Mouse (Mus musculus) midbrain, postnatal 0 days (tissue): ENCODE data around the gene Greb1. TPM values are rescaled to one million over a fixed set of nuclear protein-coding genes. Genes with fewer than 3 reads are reported as not detected.

Experiments
- ATAC-seq: fragments of 200-750 bp; cut with Nextera tagmentation; 2 replicates; pipeline ENCODE4 v1.8.0; 2017; ENCODE audit warnings: moderate number of reproducible peaks, mild to moderate bottlenecking, moderate TSS enrichment, moderate library complexity; ENCODE audit not compliant: low FRiP score
- DNase-seq: peaks from one replicate; pipeline ENCODE4 v3.0.0-alpha.2; 2015; ENCODE audit warnings: low spot score
- H3K27ac ChIP-seq: fragments of 300-500 bp; sonication (generic); 2 replicates; pipeline ENCODE4 v1.5.1; 2014; ENCODE audit warnings: low read depth, mild to moderate bottlenecking, low read length, mixed read lengths
- H3K27me3 ChIP-seq: fragments of 300-500 bp; sonication (generic); 2 replicates; pipeline ENCODE4 v1.6.1; 2014; ENCODE audit warnings: low read length, control low read depth, mixed read lengths; ENCODE audit not compliant: insufficient read depth
- H3K36me3 ChIP-seq: fragments of 300-500 bp; sonication (generic); 2 replicates; pipeline ENCODE4 v1.6.1; 2014; ENCODE audit warnings: low read length, control low read depth, mixed read lengths; ENCODE audit not compliant: insufficient read depth
- H3K4me1 ChIP-seq: fragments of 300-500 bp; sonication (generic); 2 replicates; pipeline ENCODE4 v1.6.1; 2014; ENCODE audit warnings: mild to moderate bottlenecking, control low read depth, antibody characterized with exemption, low read length, mixed read lengths; ENCODE audit not compliant: insufficient read depth
- H3K4me2 ChIP-seq: fragments of 300-500 bp; sonication (generic); 2 replicates; pipeline ENCODE4 v1.6.1; 2014; ENCODE audit warnings: low read depth, mild to moderate bottlenecking, low read length, mixed read lengths; ENCODE audit not compliant: poor library complexity, severe bottlenecking
- H3K4me3 ChIP-seq: fragments of 300-500 bp; sonication (generic); 2 replicates; pipeline ENCODE4 v1.5.1; 2014; ENCODE audit warnings: low read depth, mild to moderate bottlenecking, low read length, moderate library complexity
- H3K9ac ChIP-seq: fragments of 300-500 bp; sonication (generic); replicated peaks from 2 replicates; pipeline ENCODE4 v1.6.1; 2014; ENCODE audit warnings: mild to moderate bottlenecking, low read length, moderate library complexity, mixed read lengths; ENCODE audit not compliant: poor library complexity, severe bottlenecking
- H3K9me3 ChIP-seq: fragments of 300-500 bp; sonication (generic); 2 replicates; pipeline ENCODE4 v1.6.1; 2016; ENCODE audit warnings: low read length, control low read depth
- CTCF ChIP-seq: IDR thresholded peaks from 2 replicates; pipeline ENCODE4 v1.5.1; 2016; ENCODE audit warnings: antibody characterized with exemption, mild to moderate bottlenecking
- WGBS: fragments of 180-500 bp; shearing (Covaris S2); extraction: QIAGEN DNeasy Blood & Tissue Kit; methylation state at CpG from one replicate; pipeline ENCODE4 v1.1.7; 2014; 5-methylcytosine and 5-hydroxymethylcytosine counted together
- polyA plus RNA-seq: library from polyadenylated mRNA; unstranded; fragments of >200 nt; fragmentation: Nextera tagmentation; extraction: Ambion mirVana; gene quantifications from 2 replicates; pipeline ENCODE4 v1.2.1, GENCODE M21; 2015
- total RNA-seq: library from RNA; depleted of rRNA; stranded (reverse); fragments of >200 nt; gene quantifications from 2 replicates; pipeline ENCODE4 v1.2.3, GENCODE M21; 2014

Gene Greb1
- total and polyA plus RNA-seq, 2 experiments from 2014 or later = 0.39 to 1.3 TPM

DNA sequence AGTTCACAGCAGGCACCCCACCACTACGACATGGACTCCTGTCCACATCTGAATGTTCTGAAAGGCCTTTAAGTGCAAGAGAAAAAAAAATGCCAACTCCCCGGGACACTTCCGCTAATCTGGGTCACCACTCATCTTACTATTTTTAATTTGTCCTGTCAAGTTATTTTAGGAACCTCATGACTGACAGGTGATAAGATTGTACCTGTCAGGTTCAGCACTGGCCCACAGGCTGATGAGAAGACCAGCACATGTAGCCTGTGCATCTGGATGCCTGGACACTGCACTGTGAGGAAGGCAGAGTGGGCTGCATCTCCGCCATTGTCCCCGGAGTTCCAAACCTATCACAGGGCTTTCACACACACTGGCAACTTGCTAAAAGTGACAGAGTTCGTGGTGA, 150.9 kb downstream of the Greb1 start:
- no peaks in the 10 kb centered on the region for H3K9me3 ChIP-seq
- H3K27me3 ChIP-seq = peaks cover 17% of the 10 kb centered on the region
- WGBS = 85% methylated on average over 6 of the region's 6 CpGs
- no peak overlapping the region for H3K4me2 ChIP-seq
- no peak for ATAC-seq
- no peak for TF ChIP-seq CTCF
- peaks cover 7% of the 10 kb centered on the region; the same call in 1 of the 2 replicates for H3K4me1 ChIP-seq
- no peak overlapping the region for H3K27ac ChIP-seq
- no peak overlapping the region for H3K9ac ChIP-seq
- H3K36me3 ChIP-seq = no peaks in the 10 kb centered on the region
- no peak overlapping the region for H3K4me3 ChIP-seq
- DNase-seq = no peak

DNA sequence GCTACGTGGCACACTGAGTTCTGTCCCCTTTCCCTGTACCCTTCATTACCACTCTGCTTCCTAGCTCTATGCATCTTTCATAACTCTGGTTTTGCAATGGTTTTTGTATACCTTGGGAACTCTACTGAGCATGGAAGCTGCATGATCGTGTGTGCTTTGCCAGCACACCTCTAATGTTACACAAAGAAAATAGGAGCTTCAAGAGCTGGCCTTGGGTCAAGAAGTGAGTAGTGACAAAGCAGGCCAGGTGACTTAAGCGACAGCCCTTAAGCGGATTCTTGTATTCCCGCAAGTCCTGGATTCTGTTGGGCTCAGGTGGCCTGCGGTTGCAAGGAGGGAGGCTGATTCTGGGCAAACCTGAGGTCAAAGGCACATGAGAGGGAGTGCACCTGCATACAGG, 152.4 kb downstream of the Greb1 start:
- TF ChIP-seq CTCF = no peak
- Histone ChIP-seq H3K27ac (no peak overlapping the region), H3K4me2 (no peak overlapping the region), H3K9me3 (no peaks in the 10 kb centered on the region), H3K4me1 (peaks cover 1% of the 10 kb centered on the region; the same call in 1 of the 2 replicates), H3K36me3 (no peaks in the 10 kb centered on the region), H3K9ac (no peak overlapping the region), H3K4me3 (no peak overlapping the region), H3K27me3 (peaks cover 7% of the 10 kb centered on the region)
- no peak for ATAC-seq
- DNase-seq = no peak
- WGBS = 88% methylated on average over 6 of the region's 6 CpGs

DNA sequence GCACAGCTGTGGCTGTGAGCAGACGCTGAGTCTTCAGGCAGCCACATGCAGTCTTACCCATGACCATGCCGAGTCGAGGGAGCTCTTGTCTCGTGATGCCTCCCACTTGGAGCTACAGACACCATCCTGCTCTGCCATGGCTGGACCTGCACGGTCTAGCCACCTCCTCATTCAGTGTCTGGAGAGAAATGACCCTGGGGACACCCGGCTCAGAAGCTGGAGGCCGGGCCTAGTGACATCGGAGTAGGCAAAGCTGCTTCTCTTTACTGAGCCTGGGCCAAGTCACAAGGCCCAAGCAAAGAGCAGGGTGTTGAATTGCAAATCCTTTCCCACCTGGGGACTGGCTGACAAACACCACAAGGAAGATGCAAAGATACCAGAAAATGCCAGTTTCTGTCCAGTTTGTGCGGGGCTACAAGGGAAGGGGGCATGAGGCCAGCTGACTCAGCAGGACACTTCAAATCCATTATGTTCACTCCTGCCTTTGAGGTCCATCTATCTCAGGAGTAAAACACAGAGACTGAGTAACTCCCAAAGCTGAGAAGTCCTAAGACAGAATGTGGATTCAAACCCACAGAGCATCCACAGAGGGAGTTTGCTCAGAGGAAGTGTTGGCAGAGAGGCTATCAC, 153.8 kb downstream of the Greb1 start:
- Histone ChIP-seq H3K9me3 (no peaks in the 10 kb centered on the region), H3K4me3 (no peak overlapping the region), H3K36me3 (no peaks in the 10 kb centered on the region), H3K4me2 (no peak overlapping the region), H3K27ac (no peak overlapping the region), H3K4me1 (no peaks in the 10 kb centered on the region), H3K27me3 (no peaks in the 10 kb centered on the region), H3K9ac (no peak overlapping the region)
- no peak for ATAC-seq
- no peak for DNase-seq
- 50% methylated on average over 9 of the region's 9 CpGs for WGBS
- TF ChIP-seq CTCF = no peak

DNA sequence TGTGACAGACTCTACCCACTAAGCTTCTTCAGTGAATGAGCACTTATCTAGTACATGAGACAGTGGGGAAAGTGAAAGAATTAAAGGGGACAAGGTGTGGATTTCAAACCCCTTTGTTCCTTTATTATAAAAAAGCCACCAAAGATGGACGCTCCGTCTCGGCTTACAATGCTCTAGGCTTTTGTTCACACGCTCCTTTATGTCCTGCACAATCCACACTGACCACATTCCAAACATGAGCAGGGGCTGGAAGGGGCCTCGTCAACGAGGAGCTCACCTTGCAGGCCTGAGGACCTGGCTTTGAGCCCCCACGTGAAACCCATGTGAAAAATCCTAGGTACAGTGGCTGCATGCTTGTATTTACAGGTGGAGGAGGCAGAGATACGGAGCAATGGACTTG, 156.0 kb downstream of the Greb1 start:
- WGBS = 46% methylated on average over 8 of the region's 8 CpGs
- Histone ChIP-seq H3K27me3 (no peaks in the 10 kb centered on the region), H3K36me3 (no peaks in the 10 kb centered on the region), H3K9me3 (no peaks in the 10 kb centered on the region), H3K4me2 (no peak overlapping the region), H3K9ac (no peak overlapping the region), H3K4me1 (no peaks in the 10 kb centered on the region), H3K27ac (no peak overlapping the region), H3K4me3 (no peak overlapping the region)
- ATAC-seq = no peak
- TF ChIP-seq CTCF = no peak
- no peak for DNase-seq

DNA sequence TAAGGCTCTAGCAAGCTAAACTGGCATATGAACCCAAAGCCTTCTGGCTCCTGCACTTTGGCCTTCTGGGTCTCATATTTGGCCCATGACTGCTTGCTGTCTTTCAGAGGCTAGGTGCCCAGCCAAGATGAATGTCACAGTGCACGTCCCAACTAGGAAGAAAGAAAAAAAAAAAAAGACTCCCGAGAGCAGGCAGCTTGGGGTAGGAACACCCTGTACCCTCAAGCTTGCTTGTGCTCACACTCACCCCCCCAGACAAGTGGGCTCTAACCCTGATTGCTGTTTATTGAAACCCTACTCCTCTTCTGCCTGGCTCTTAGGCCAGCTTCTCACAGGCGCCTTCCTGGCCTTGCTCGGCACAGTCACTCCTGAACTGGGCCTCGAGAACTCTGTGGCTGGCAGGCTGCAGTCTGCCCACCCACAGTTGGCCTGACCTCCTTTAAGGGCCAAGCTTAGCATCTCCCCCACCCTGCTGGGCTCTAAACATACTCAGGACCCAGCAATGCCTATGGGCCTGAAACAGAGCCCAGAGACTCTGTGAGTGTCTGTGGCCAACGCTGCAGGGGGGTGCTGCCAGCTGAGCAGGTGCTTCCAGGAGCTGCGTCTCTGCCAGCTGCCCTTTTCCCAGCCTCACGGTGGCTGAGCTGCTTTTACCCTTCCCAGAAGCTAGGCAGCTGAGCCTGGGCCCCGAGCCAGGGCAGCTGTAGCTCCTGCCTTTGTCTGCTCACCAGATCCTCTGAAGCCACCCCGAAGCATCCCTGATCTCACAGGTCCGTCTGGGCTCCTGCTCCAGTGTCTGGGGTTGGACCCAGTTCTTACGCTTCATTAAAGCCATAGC, 157.0 kb downstream of the Greb1 start:
- no peak overlapping the region for H3K4me2 ChIP-seq
- no peak for TF ChIP-seq CTCF
- H3K4me1 ChIP-seq = no peaks in the 10 kb centered on the region
- H3K27ac ChIP-seq = peak overlapping the region; percentile 18; the same call in 1 of the 2 replicates
- H3K4me3 ChIP-seq = no peak overlapping the region
- H3K27me3 ChIP-seq = no peaks in the 10 kb centered on the region
- DNase-seq (peak; percentile 86), ATAC-seq (peak; percentile 76)
- H3K9ac ChIP-seq = peak overlapping the region; percentile 29; the same call in 1 of the 2 replicates
- H3K9me3 ChIP-seq = no peaks in the 10 kb centered on the region
- 40% methylated on average over 12 of the region's 12 CpGs for WGBS
- no peaks in the 10 kb centered on the region for H3K36me3 ChIP-seq

DNA sequence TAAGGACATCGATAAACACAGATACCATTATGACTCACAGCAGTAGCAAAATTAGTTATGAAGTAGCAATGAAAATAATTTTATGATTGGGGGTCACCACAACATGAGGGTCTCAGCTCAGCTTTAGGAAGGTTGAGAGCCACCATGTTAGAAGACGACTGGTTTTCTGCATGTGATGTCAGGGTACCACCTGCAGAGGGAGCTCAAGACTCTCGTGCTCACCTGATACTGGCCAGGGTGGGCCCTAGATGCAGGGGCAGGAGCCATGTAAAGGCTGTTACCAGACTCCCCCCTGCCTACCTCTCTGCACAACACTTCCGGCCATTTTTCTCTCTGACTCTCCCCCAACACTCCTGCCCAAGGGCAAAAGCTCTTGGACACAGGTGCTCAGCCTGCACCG, 158.7 kb downstream of the Greb1 start:
- no peak overlapping the region for H3K4me2 ChIP-seq
- ATAC-seq = no peak
- H3K9ac ChIP-seq = no peak overlapping the region
- no peaks in the 10 kb centered on the region for H3K27me3 ChIP-seq
- no peaks in the 10 kb centered on the region for H3K4me1 ChIP-seq
- no peak for DNase-seq
- H3K4me3 ChIP-seq = no peak overlapping the region
- no peak for TF ChIP-seq CTCF
- 65% methylated on average over 5 of the region's 5 CpGs for WGBS
- no peak overlapping the region for H3K27ac ChIP-seq
- H3K36me3 ChIP-seq = no peaks in the 10 kb centered on the region
- no peaks in the 10 kb centered on the region for H3K9me3 ChIP-seq
